Mouse (Mus musculus) layer of hippocampus, postnatal 25 days (tissue): ENCODE measurements around the gene Ppargc1a. TPM values are rescaled to one million over a fixed set of nuclear protein-coding genes. Genes with fewer than 3 reads are reported as not detected.

Experiments
- DNase-seq, 2 experiments: peaks; one replicate each; pipeline ENCODE4 v3.0.0; 2022; ENCODE audit warnings: mixed read lengths in 2 of 2, low spot score in 1 of 2; ENCODE audit errors: extremely low spot score in 1 of 2
- total RNA-seq, 2 experiments: library from RNA; stranded (reverse); gene quantifications; 2 replicates each; pipeline ENCODE4 v1.2.3; 2021

The Ppargc1a gene
- total RNA-seq, 2 experiments from 2014 or later = 39.4 to 45.2 TPM

DNA sequence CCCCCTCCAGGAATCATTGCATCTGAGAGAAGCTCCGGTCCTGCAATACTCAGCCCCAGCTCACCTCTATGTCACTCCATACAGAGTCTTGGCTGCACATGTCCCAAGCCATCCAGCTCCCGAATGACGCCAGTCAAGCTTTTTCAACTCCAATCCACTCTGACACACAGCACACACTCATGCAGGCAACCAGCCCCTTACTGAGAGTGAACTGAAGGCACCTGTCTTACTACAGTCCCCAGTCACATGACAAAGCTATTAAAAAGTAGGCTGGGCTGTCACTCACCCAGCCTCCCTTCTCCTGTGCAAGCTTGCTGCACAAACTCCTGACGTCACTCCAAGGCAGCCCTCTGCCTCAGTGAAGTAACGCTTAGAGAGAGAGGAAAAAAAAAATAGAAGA, 13.9 kb downstream of the Ppargc1a start:
- no peak for DNase-seq

DNA sequence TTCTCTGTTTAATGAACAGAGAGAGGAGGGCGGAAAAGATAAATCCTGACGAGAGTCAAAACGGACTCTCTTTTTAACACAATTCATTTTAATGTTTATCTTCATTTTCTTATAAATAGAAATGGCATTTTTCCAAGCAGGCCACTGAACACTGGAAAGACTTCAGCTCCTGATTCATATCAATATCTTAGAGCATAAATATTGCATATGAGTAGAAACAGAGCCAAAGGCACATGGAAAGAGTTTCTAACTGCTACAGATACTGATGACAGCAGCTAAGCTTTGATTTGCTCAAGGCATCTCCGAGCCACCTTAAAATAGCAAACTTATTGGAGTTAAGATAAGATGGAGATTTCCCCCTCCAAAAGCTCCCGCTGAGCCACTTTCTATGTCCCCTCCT, 14.3 kb downstream of the Ppargc1a start:
- DNase-seq = no peak

DNA sequence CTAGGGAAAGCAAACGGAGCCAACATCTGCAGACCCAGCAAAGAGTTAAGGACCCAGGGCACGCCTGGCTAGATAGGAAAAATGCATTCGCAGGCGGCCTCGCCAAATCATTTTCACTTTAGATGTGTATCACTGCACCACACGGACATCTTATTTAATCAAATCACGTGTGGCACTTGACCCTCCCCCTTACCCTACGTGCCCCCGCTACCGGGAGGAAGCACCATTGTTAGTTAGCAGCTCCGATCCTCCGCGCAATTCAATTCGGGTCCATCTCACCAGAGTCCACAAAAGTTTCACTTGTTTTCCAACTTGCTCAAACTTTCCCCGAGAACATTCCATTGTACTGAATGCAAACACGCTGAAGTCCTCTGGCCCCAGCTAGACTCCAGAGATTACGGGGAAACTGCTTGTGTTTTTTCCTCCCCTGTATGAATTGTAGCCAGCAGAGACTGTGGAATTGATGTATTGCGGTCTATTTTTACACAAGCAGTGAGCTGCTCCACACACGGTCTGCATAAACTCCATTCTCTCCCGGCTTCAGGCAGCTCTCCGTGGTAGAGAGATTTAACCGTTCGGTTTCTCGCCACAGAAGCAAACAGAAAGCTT, 14.9 kb downstream of the Ppargc1a start:
- peak; percentile 13 to 27 for DNase-seq

DNA sequence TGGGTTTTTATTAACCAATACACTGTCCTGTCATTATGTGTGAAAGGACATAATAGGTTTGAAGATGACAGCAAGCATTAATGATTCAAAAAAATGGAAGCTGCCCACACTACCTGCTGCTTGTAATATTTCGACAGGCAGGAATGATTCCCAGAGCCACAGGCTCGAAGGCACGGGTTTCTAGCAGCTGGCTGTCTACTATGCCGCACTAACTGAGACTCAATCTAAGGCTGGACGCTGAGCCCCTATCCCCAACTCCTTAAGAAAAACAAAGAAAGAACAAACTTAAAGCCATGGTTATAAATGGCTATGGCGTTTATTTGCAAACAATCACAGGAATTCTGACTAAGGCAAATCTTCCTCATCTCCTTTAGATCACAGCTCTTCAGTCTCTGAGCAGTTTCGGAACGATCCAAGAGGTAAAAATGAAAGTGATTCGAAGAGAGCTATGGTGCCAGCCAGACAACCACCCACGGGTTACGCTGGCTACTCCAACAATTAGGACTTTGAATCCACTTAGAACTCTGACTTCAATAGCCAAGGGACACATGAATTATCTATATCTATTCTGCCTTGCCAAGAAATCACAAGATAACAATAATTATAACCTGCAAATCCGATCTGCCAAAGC, 15.6 kb downstream of the Ppargc1a start:
- no peak for DNase-seq

- no peak for DNase-seq
Observed at GRCm38 (mm10) chr5:51547442-51548035, 20.0 kb downstream of the Ppargc1a start.

DNA sequence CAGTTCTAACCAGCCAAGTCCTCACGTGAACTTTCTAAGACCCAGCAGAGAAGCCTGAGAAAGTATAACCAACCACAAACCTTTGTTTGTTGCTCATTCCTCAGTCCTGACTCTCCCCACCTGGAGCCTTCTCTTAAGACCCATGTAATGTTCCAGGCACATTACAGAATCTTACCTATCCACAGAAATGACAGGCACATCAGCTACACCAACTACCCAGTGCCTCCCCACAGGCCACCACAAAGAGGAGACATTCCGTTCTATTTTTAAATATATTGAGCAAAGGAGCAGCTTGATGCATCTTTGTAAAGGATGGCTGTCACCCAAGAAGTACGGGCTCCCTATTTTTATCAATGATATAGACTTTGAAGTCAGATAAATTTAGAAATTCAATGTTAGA, 20.7 kb downstream of the Ppargc1a start:
- no peak for DNase-seq

DNA sequence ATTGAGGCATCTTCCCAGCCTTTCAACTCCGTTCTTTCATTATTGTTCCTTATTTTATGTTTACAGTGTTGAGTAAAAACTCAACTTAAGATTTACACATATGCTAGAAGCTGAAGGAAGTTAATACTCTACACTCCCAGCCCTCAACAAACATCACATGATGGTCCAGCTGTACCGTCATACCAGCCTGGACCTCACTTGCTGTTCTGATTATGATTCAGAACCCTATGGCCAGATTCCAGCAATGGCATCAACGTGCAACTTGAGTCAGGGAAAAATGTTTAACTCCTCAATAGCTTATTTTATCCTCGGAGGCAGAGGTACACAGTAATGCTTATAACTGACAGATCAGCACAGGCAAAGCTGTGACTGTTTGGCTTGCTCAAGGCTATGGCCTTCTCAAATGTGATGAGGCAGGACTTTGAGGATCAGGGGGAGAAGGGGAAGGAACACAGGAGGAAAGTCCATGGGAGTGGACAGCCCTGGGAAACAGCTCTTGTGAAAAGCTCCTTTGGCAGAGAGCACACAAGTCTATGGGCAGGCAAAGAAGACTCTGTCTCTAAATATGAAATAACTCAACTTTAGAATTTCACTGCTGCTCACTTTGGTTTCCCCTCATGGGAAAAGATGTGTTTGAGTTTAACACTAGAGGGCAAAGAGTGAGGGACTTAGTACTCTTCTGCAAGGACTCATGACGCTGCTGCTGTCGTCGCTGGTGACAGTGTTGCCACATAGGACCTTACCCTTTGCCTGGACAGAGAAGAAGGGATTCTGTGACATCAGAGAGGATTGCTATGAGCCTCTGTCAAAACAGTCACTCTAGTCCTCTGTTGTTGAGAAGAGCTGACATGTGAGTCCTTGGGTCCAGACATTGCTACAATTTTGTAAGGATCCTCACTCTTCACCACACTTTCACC, 22.1 kb downstream of the Ppargc1a start:
- no peak for DNase-seq

DNA sequence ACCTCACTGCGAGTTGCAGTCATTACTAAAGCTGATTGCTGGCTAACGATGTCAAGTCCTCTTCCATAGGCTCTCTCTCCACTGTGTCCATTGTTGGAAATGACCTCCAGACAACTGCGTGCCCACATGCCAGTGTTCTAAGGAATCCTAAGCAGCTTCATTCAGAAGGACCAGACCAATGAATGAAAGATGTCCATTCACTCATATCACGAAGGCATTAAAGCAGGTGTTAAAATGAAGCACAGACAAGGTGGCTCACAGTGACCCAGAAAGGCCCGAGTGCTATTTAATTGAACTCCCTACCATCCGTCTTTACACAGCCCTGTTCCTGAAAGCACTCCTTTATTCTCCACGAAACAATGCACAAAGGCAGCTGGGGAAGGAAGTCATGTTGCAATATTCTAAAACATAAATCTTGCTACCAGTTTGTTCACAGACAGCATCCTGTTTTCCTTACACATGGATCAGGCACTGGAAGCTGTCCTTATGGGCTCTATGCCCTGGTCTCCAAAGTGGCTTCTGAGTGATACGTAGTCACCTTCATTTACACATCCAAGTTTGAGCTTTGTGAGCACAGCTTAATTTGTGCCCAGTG, 23.3 kb downstream of the Ppargc1a start:
- no peak for DNase-seq

- DNase-seq = no peak
Observed at GRCm38 (mm10) chr5:51541557-51541956, 26.0 kb downstream of the Ppargc1a start.

DNA sequence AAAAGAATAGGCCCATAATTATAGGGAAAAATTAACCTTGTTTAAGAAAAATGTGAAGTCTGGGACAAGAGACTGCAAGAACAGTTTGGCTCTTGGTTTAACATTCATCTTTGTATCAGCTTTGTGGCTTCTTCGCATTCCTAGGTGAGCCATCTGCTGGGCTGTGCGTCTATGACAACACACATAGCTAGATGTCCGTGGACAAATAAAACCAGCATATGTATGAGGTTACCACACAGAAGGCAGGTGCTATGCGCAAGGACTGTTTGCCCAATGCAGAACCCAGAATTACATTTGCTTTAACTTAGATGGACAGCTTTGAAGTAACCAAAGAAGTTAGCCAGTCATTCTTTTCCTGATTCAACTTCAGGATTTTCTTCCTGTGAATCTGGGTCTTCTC, 26.7 kb downstream of the Ppargc1a start:
- DNase-seq = no peak

GRCm38 (mm10) chr5:51539563-51539962, 28.0 kb downstream of the Ppargc1a start:
- no peak for DNase-seq

DNA sequence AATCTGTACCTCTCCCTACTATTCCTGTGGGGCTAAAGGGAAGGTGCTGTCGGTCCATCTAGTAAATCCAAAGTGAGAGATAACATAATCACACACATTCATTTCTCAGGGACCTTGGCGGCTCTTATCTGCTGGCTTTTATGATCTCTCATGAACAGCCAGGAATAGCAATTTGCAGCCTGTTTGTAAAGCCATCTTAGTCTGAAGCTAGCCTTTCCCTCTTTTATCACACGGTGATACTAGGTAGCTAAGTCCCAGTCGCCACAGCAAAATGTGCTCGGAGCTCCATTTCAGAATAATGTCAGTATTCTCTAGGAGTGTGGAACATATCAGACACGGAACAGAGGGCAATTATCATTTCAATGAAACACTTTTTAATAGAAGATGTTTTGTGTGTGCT, 29.2 kb downstream of the Ppargc1a start:
- DNase-seq = no peak

DNA sequence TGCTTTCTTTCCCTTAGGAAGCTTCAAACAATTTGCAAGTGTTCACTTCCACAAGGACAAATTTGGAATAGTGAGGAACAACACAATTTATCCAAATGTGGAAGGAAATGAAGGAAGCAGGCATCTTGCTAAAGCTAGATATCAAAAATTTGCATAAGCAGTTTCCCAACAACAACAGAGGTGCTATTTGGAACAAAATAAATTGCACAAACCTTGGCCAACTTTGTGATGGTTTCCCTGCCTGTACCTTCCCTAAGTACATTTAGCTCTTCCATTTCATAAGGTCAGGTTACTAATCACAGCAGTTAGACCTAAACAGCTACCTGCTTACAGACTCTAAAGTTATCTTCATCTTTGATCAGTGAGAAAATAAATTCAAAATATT, 29.9 kb downstream of the Ppargc1a start:
- no peak for DNase-seq

- no peak for DNase-seq
Observed at GRCm38 (mm10) chr5:51537009-51537645, 30.4 kb downstream of the Ppargc1a start.

GRCm38 (mm10) chr5:51534456-51534855, 33.1 kb downstream of the Ppargc1a start:
- DNase-seq = no peak

GRCm38 (mm10) chr5:51531286-51531685, 36.2 kb downstream of the Ppargc1a start:
- no peak for DNase-seq

- no peak for DNase-seq
Observed at GRCm38 (mm10) chr5:51529444-51529843, 38.1 kb downstream of the Ppargc1a start.

DNA sequence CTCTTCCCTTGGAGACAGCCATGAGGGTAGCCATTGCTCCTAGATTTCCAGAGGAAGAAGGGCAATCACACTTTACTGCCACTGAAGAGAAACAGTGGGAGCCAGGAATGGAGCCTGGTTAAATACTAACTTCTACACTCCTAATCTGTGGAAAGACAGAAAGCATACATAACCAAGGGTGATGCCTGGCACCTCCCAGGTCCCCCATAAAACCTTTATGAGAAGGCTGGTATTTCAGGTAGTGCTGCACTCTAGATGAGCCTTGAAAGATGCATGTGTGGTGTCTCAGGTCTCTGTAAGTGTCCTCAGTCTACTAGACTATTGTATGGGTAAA, 39.4 kb downstream of the Ppargc1a start:
- no peak for DNase-seq

DNA sequence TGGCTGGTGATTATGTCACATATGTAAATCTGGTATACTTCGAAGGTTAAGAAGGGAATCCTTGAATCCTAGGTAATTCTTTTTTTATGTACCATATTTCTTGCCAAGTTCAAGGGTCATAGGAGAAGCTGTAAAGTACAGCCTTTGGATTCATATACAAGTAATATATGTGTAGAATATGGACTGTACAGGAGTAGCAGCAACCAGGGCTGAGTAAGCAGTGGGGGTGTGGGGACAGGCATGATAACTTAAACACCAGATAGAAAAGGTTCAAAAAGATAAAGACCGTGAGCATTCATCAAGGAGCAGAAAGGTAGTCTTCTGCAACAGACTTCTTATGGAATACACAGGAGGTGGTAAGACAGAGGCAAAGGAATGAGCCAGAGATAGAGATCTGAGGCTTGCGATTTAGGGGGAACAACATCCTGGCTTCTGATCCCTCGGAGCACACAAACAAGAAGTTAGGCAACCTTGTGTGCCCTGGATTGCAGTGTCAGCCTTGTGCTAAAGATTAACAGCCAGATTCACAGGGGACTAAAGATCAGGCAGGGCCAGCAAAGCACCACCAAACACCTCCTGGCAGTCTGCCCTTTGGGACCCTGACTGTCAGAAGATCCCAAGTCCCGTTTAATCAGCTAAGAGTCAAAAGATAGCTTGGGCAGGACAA, 39.9 kb downstream of the Ppargc1a start:
- no peak for DNase-seq

DNA sequence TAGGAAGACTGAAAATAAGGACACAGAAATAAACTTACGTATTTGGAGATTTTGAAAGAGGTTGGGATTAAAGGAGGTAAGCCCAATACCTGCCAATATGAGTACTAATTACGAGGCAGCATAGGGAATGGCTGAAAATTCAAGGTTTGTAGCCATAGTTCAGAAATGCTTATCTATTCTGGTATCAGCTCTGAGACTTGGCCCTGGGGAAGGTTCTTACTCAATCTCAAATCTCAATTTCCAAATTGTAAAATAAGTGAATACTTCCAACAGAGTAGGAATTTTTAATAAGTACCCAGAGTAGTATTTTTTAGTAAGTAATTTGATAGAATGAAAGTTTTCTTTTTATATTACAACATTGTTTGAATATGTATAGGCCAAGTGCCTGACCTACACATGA, 41.7 kb downstream of the Ppargc1a start:
- DNase-seq = no peak
